Mouse (Mus musculus) liver, postnatal 0 days (tissue): Measurements from ENCODE around the gene Snx9. TPM values are rescaled to one million over a fixed set of nuclear protein-coding genes. Genes with fewer than 3 reads are reported as not detected.

Experiments
- ATAC-seq: fragments of 200-750 bp; cut with Nextera tagmentation; 2 replicates; pipeline ENCODE4 v1.8.0; 2017; ENCODE audit warnings: mild to moderate bottlenecking, moderate library complexity
- DNase-seq: peaks from one replicate; pipeline ENCODE4 v3.0.0-alpha.2; 2016
- H3K27ac ChIP-seq: fragments of 300-500 bp; sonication (generic); 2 replicates; pipeline ENCODE4 v1.5.1; 2014; ENCODE audit warnings: antibody characterized with exemption, moderate library complexity, mild to moderate bottlenecking, low read depth
- H3K27me3 ChIP-seq: fragments of 300-500 bp; sonication (generic); 2 replicates; pipeline ENCODE4 v1.6.1; 2014; ENCODE audit warnings: low read length, control low read depth, mixed read lengths; ENCODE audit not compliant: insufficient read depth
- H3K36me3 ChIP-seq: fragments of 300-500 bp; sonication (generic); replicated peaks from 2 replicates; pipeline ENCODE4 v1.6.1; 2014; ENCODE audit warnings: mild to moderate bottlenecking, control low read depth, low read length, moderate library complexity, mixed read lengths; ENCODE audit not compliant: insufficient read depth
- H3K4me1 ChIP-seq: fragments of 300-500 bp; sonication (generic); 2 replicates; pipeline ENCODE4 v1.6.1; 2014; ENCODE audit warnings: antibody characterized with exemption, mild to moderate bottlenecking, control low read depth; ENCODE audit not compliant: insufficient read depth
- H3K4me2 ChIP-seq: fragments of 300-500 bp; sonication (generic); 2 replicates; pipeline ENCODE4 v1.6.1; 2014; ENCODE audit warnings: low read depth, mild to moderate bottlenecking, low read length, moderate library complexity, mixed read lengths
- H3K4me3 ChIP-seq: fragments of 300-500 bp; sonication (generic); 2 replicates; pipeline ENCODE4 v1.5.1; 2014; ENCODE audit warnings: low read depth, low read length
- H3K9ac ChIP-seq: fragments of 300-500 bp; sonication (generic); replicated peaks from 2 replicates; pipeline ENCODE4 v1.6.1; 2014; ENCODE audit warnings: mild to moderate bottlenecking, moderate library complexity
- H3K9me3 ChIP-seq: fragments of 300-500 bp; sonication (generic); 2 replicates; pipeline ENCODE4 v1.6.1; 2016; ENCODE audit warnings: mild to moderate bottlenecking, control low read depth, low read length, mixed read lengths
- CTCF ChIP-seq: sonication (generic); IDR thresholded peaks from 2 replicates; pipeline ENCODE4 v1.5.1; 2016; ENCODE audit warnings: antibody characterized with exemption, low read depth
- EP300 ChIP-seq: IDR thresholded peaks from 2 replicates; pipeline ENCODE4 v1.6.1; 2016; ENCODE audit warnings: antibody characterized with exemption, low read depth, mild to moderate bottlenecking
- WGBS: fragments of 180-500 bp; shearing (Covaris S2); extraction: QIAGEN DNeasy Blood & Tissue Kit; methylation state at CpG from one replicate; pipeline ENCODE4 v1.1.7; 2014; ENCODE audit not compliant: insufficient replicate concordance; 5-methylcytosine and 5-hydroxymethylcytosine counted together
- polyA plus RNA-seq: library from polyadenylated mRNA; unstranded; fragments of >200 nt; fragmentation: Nextera tagmentation; extraction: Ambion mirVana; gene quantifications from 2 replicates; pipeline ENCODE4 v1.2.1, GENCODE M21; 2015

Gene Snx9
- polyA plus RNA-seq, 1 experiment from 2014 or later, result 13.5 TPM

- 71% methylated on average over 8 of the region's 8 CpGs for WGBS
- Histone ChIP-seq H3K27me3 (no peaks in the 10 kb centered on the region), H3K4me1 (peaks cover 6% of the 10 kb centered on the region; the same call in 1 of the 2 replicates), H3K4me2 (no peak overlapping the region), H3K36me3 (no peaks in the 10 kb centered on the region), H3K27ac (no peak overlapping the region), H3K9me3 (no peaks in the 10 kb centered on the region), H3K9ac (no peak overlapping the region), H3K4me3 (no peak overlapping the region)
- TF ChIP-seq CTCF (no peak), EP300 (no peak)
- ATAC-seq (no peak), DNase-seq (no peak)
Measured at GRCm38 (mm10) chr17:5963766-5964165, 122.6 kb downstream of the Snx9 start.

DNA sequence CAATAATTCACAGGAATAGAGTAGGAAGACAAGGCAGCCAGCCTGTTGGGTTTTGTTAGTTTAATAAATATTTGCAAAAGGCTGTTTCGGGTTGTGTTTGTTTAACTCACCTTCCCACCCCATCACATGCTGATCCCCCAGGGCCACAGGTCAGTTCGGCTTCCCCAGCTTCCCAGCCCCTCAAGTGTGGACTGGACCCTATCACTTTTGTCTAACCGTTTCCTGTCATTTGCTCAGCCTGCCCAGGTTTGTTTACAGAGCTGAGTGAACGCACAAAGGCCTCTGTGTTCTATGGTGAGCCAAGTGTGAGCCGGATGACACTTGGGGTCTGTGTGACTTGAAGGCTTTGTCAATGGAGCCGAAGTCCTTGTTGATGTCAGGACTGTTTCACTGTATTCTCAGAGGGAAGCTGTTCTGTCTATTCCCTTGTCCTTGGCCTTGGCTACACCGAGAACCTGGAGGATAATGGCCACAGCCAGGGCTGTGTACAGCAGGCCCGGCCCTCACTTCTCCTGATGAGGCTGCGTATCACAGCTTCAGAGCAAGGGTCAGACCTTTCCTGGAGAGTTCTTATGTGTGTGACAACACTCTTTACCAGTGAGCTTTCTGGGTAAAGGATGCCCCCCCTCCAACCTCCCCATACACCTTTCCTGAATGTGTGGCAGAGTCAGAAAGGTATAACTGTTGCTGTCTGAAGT is 124.1 kb downstream of the Snx9 start:
- ATAC-seq, result peak; percentile 69
- no peak overlapping the region for H3K9ac ChIP-seq
- no peak overlapping the region for H3K4me3 ChIP-seq
- H3K4me1 ChIP-seq, result peaks cover 11% of the 10 kb centered on the region
- no peaks in the 10 kb centered on the region for H3K27me3 ChIP-seq
- H3K9me3 ChIP-seq, result no peaks in the 10 kb centered on the region
- no peaks in the 10 kb centered on the region for H3K36me3 ChIP-seq
- no peak for TF ChIP-seq CTCF
- no peak for TF ChIP-seq EP300
- no peak overlapping the region for H3K4me2 ChIP-seq
- 43% methylated on average over 9 of the region's 9 CpGs for WGBS
- H3K27ac ChIP-seq, result peak overlapping the region; percentile 78
- no peak for DNase-seq

DNA sequence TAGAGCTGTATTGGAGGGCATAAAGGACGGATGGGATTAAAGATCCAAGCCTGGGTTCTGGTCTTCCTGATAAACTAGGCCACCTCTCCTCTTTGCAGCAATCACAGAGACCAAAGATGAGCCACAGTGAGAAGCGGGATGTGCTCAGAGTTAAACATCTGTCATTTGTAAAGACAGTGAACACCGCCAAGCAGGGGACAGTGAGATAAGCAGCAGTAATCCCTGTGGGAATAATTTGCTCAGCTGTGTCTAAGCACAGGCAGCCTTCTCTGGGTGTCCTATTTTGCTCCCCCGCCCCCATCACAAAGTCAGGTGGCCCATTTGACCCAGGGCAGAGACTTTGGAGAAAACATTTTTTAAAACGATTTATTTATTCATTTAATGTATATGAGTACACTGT is 125.6 kb downstream of the Snx9 start:
- Histone ChIP-seq H3K4me3 (no peak overlapping the region), H3K27ac (no peak overlapping the region), H3K9me3 (no peaks in the 10 kb centered on the region), H3K27me3 (no peaks in the 10 kb centered on the region), H3K36me3 (no peaks in the 10 kb centered on the region), H3K4me2 (no peak overlapping the region), H3K9ac (no peak overlapping the region), H3K4me1 (peaks cover 11% of the 10 kb centered on the region)
- 75% methylated on average over 5 of the region's 5 CpGs for WGBS
- DNase-seq, result no peak
- no peak for ATAC-seq
- TF ChIP-seq EP300, result no peak
- no peak for TF ChIP-seq CTCF

DNA sequence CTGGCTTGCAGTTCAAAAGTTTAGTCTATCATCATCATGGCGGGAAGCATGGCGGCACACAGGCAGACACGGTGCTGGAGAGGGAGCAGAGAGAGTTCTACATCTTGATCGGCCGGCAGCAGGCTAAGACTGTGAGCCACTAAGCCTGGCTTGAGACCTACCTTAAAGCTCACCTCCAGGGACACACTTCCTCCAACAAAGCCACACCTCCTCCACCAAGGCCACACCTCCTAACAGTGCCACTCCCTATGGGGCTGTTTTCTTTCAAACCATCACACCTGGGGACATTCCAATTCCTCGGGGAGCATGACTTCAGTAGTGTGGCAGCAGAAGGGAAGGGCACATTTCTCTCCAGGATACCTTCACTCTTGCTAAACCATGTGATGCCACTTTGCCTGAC is 127.4 kb downstream of the Snx9 start:
- DNase-seq (no peak), ATAC-seq (no peak)
- WGBS, result 65% methylated on average over 6 of the region's 6 CpGs
- H3K4me2 ChIP-seq, result no peak overlapping the region
- H3K9ac ChIP-seq, result no peak overlapping the region
- H3K27ac ChIP-seq, result no peak overlapping the region
- no peak overlapping the region for H3K4me3 ChIP-seq
- no peaks in the 10 kb centered on the region for H3K36me3 ChIP-seq
- no peaks in the 10 kb centered on the region for H3K27me3 ChIP-seq
- TF ChIP-seq CTCF (no peak), EP300 (no peak)
- no peaks in the 10 kb centered on the region for H3K9me3 ChIP-seq
- peaks cover 11% of the 10 kb centered on the region for H3K4me1 ChIP-seq

DNA sequence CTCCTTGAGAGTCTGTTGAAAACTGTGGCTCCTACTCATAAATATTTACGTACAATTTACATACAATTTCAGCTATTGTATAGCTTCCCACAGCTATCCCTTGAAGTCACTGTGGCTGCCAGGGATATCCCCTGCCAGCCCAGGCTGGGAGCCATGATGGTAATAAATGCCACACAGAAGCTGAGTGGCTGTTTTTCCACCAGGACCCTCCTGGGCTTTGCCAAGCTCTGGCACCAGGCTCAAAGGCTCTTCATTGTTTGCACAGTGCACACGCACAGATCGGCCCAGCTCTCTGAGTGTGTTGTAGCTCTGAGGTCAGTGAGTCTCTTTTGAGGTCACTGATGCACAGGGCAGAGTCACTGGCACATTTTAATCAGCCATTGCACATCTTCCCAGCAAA is 128.1 kb downstream of the Snx9 start:
- no peak overlapping the region for H3K4me3 ChIP-seq
- H3K9me3 ChIP-seq, result no peaks in the 10 kb centered on the region
- no peaks in the 10 kb centered on the region for H3K27me3 ChIP-seq
- DNase-seq (no peak), ATAC-seq (peak; percentile 71)
- TF ChIP-seq CTCF (no peak), EP300 (no peak)
- peaks cover 11% of the 10 kb centered on the region for H3K4me1 ChIP-seq
- no peaks in the 10 kb centered on the region for H3K36me3 ChIP-seq
- WGBS, result 65% methylated on average over 3 of the region's 3 CpGs
- H3K27ac ChIP-seq, result peak overlapping the region; percentile 60
- H3K9ac ChIP-seq, result no peak overlapping the region
- H3K4me2 ChIP-seq, result no peak overlapping the region

GRCm38 (mm10) chr17:5970298-5970821 is 129.2 kb downstream of the Snx9 start:
- H3K27ac ChIP-seq, result peak overlapping the region; percentile 60; the same call in 1 of the 2 replicates
- no peaks in the 10 kb centered on the region for H3K36me3 ChIP-seq
- no peaks in the 10 kb centered on the region for H3K27me3 ChIP-seq
- ATAC-seq (no peak), DNase-seq (no peak)
- H3K4me2 ChIP-seq, result no peak overlapping the region
- TF ChIP-seq EP300, result no peak
- no peak for TF ChIP-seq CTCF
- H3K9ac ChIP-seq, result 0 out of 2 replicates have a peak overlapping the region, but pooled peaks have one; percentile 7
- 68% methylated on average over 5 of the region's 5 CpGs for WGBS
- no peaks in the 10 kb centered on the region for H3K9me3 ChIP-seq
- H3K4me3 ChIP-seq, result no peak overlapping the region
- peaks cover 15% of the 10 kb centered on the region for H3K4me1 ChIP-seq
